Mouse (Mus musculus) hindbrain, embryonic 15.5 days (tissue): ENCODE results near the gene Atp6v0c. TPM values are rescaled to one million over a fixed set of nuclear protein-coding genes. Genes with fewer than 3 reads are reported as not detected.

ENCODE experiments used
- ATAC-seq: fragments of 200-750 bp; cut with Nextera tagmentation; 2 replicates; pipeline ENCODE4 v1.8.0; 2017; ENCODE audit warnings: low read depth, moderate number of reproducible peaks, moderate TSS enrichment; ENCODE audit not compliant: low FRiP score
- H3K27ac ChIP-seq: fragments of 300-500 bp; sonication (generic); replicated peaks from 2 replicates; pipeline ENCODE4 v1.5.1; 2015; ENCODE audit warnings: mild to moderate bottlenecking, inconsistent platforms
- H3K27me3 ChIP-seq: fragments of 300-500 bp; sonication (generic); 2 replicates; pipeline ENCODE4 v1.6.1; 2015; ENCODE audit warnings: control low read depth, inconsistent platforms
- H3K36me3 ChIP-seq: fragments of 300-500 bp; sonication (generic); 2 replicates; pipeline ENCODE4 v1.6.1; 2015; ENCODE audit warnings: control low read depth, inconsistent platforms
- H3K4me1 ChIP-seq: fragments of 300-500 bp; sonication (generic); replicated peaks from 2 replicates; pipeline ENCODE4 v1.6.1; 2015; ENCODE audit warnings: control low read depth, inconsistent platforms
- H3K4me2 ChIP-seq: fragments of 300-500 bp; sonication (generic); 2 replicates; pipeline ENCODE4 v1.6.1; 2015; ENCODE audit warnings: moderate library complexity, mild to moderate bottlenecking, inconsistent platforms
- H3K4me3 ChIP-seq: fragments of 300-500 bp; sonication (generic); 2 replicates; pipeline ENCODE4 v1.5.1; 2015; ENCODE audit warnings: mild to moderate bottlenecking, inconsistent platforms
- H3K9ac ChIP-seq: fragments of 300-500 bp; sonication (generic); 2 replicates; pipeline ENCODE4 v1.6.1; 2015; ENCODE audit warnings: inconsistent platforms
- H3K9me3 ChIP-seq: fragments of 300-500 bp; sonication (generic); 2 replicates; pipeline ENCODE4 v1.6.1; 2016; ENCODE audit warnings: control low read depth, inconsistent platforms
- WGBS: fragments of 180-500 bp; shearing (Covaris S2); methylation state at CpG from one replicate; pipeline ENCODE4 v1.1.7; 2015; 5-methylcytosine and 5-hydroxymethylcytosine counted together
- polyA plus RNA-seq: library from polyadenylated mRNA; unstranded; fragments of >200 nt; fragmentation: Nextera tagmentation; extraction: Ambion mirVana; gene quantifications from 2 replicates; pipeline ENCODE4 v1.2.1, GENCODE M21; 2015

Atp6v0c gene
- polyA plus RNA-seq, 1 experiment from 2014 or later, result 1,520 TPM

DNA sequence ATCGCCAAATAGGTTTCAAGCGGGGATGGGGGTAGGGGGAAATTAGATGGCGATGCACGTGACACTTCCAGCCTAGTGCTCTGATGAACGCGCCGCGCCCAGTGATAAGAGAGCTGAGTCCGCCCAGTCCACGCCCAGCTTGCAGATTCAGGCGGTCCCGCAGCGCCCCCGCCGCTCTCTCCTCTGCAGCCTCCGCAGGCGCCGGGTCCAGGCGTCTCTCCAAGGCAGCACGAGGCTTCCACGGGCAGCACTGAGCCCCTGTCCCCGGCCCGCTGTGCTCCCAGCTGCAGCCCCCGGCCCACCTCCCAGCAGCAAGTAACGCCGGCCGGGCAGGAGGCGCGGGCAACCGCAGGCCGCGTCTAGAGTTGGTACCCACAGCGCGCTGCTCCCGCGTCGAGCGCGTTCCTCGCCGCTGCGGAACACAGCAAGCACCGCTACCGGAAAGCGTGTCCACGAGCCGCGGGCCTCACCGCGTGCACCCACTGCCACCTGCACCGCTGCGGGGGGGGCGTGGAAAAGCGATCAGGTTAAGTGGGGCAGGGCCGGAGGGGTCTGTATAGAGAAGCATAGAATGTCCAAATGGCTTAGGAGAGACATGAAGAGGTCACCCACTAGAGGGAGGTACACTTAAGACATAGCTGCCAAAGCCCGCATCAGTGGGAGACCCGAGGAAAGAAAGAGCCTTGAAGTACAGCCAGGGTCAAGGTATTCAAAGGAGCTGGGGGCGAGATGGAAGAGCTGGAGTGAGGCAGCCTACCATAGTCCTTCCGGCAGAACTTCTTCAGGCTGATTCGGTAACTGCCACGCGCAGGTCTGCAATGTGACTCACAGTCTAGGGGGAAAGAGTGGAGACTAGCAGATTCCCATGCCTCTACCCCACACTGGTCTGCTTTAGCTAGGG lies 37.2 kb upstream of the Atp6v0c start:
- Histone ChIP-seq H3K36me3 (no peaks in the 10 kb centered on the region), H3K27me3 (no peaks in the 10 kb centered on the region), H3K4me1 (peaks cover 95% of the 10 kb centered on the region), H3K9me3 (no peaks in the 10 kb centered on the region), H3K27ac (peak overlapping the region; percentile 80), H3K9ac (peak overlapping the region; percentile 81), H3K4me2 (peak overlapping the region; percentile 93), H3K4me3 (peak overlapping the region; percentile 81)
- 4% methylated on average over 62 of the region's 62 CpGs for WGBS
- peak; percentile 17 for ATAC-seq

DNA sequence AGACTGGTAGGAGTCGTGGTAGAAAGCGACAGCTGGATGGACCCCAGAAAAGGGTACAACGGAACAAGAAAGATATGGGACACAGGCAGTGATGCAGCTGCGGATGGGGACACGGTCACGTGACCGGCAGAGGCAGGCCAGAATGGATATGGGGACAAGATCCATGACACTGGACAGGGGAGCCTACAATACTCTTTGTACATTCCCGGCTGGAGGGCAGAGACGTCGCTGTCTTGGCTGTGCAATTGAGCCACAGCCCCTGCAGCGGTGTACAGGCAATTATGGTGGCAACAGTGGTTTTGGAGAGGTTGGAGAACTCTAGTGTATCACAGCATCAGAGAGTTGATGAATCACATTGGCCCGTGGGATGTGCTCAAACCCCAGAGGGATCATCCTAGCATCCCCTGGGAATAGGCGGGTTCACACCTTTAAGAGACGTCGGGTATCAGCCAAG lies 36.4 kb upstream of the Atp6v0c start:
- WGBS, result 5% methylated on average over 15 of the region's 15 CpGs
- Histone ChIP-seq H3K4me1 (peaks cover 92% of the 10 kb centered on the region), H3K4me2 (peak overlapping the region; percentile 93), H3K36me3 (no peaks in the 10 kb centered on the region), H3K9me3 (no peaks in the 10 kb centered on the region), H3K27ac (peak overlapping the region; percentile 80), H3K9ac (peak overlapping the region; percentile 81), H3K27me3 (no peaks in the 10 kb centered on the region), H3K4me3 (peak overlapping the region; percentile 81)
- peak; percentile 16; the same call in 1 of the 2 replicates for ATAC-seq

- Histone ChIP-seq H3K4me1 (peaks cover 86% of the 10 kb centered on the region), H3K36me3 (no peaks in the 10 kb centered on the region), H3K4me3 (peak within 1 kb of the TSS; percentile 81), H3K4me2 (peak within 1 kb of the TSS; percentile 93), H3K9ac (peak within 1 kb of the TSS; percentile 81), H3K27ac (peak within 1 kb of the TSS; percentile 80), H3K27me3 (no peaks in the 10 kb centered on the region), H3K9me3 (no peaks in the 10 kb centered on the region)
- ATAC-seq, result peak; percentile 74
- WGBS, result under 1% methylated on average over 63 of the region's 65 CpGs
These were observed 35.9 kb upstream of the Atp6v0c start, which contains the start of gene Tbc1d24 for GRCm38 (mm10) chr17:24205284-24205888. Gene Tbc1d24 (minus strand): TSS chr17:24205562.

DNA sequence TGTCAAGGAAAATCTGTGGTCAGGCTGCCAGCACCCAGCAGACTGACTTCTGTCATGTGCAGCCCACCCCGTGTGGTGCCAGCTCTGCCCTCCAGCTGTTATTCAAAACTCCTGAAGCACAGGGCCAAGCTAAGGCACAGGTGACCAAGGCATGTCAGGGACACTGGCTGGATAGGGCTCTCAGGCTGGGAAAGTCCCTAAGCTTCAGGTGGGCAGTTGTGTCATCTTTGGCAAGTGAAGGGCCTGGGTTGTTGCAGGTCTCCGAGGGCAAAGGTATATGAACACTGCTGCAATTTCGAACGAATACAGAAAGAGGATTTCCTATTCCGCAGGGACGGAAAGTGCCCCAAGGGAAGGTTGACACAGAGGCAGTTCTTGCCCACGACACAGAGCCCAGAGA lies 35.3 kb upstream of the Atp6v0c start:
- Histone ChIP-seq H3K4me2 (peak overlapping the region; percentile 93), H3K9me3 (no peaks in the 10 kb centered on the region), H3K27me3 (no peaks in the 10 kb centered on the region), H3K9ac (peak overlapping the region; percentile 81), H3K27ac (peak overlapping the region; percentile 67), H3K4me3 (peak overlapping the region; percentile 81), H3K4me1 (peaks cover 85% of the 10 kb centered on the region), H3K36me3 (no peaks in the 10 kb centered on the region)
- WGBS, result 12% methylated on average over 7 of the region's 7 CpGs
- ATAC-seq, result no peak

- H3K4me3 ChIP-seq, result peak overlapping the region; percentile 81
- H3K9ac ChIP-seq, result peak overlapping the region; percentile 0; the same call in 1 of the 2 replicates
- peak overlapping the region; percentile 93 for H3K4me2 ChIP-seq
- H3K9me3 ChIP-seq, result no peaks in the 10 kb centered on the region
- H3K27me3 ChIP-seq, result no peaks in the 10 kb centered on the region
- ATAC-seq, result no peak
- H3K27ac ChIP-seq, result no peak overlapping the region; the same call in 1 of the 2 replicates
- no peaks in the 10 kb centered on the region for H3K36me3 ChIP-seq
- H3K4me1 ChIP-seq, result peaks cover 78% of the 10 kb centered on the region
- WGBS, result 71% methylated on average over 3 of the region's 3 CpGs
These were observed 34.4 kb upstream of the Atp6v0c start for GRCm38 (mm10) chr17:24203611-24204534.

- H3K9ac ChIP-seq, result no peak overlapping the region
- peaks cover 70% of the 10 kb centered on the region for H3K4me1 ChIP-seq
- no peaks in the 10 kb centered on the region for H3K27me3 ChIP-seq
- WGBS, result 38% methylated on average over 4 of the region's 4 CpGs
- H3K36me3 ChIP-seq, result no peaks in the 10 kb centered on the region
- no peak for ATAC-seq
- peak overlapping the region; percentile 93 for H3K4me2 ChIP-seq
- no peaks in the 10 kb centered on the region for H3K9me3 ChIP-seq
- no peak overlapping the region for H3K27ac ChIP-seq
- H3K4me3 ChIP-seq, result no peak overlapping the region
These were observed 33.6 kb upstream of the Atp6v0c start for GRCm38 (mm10) chr17:24203068-24203467.

DNA sequence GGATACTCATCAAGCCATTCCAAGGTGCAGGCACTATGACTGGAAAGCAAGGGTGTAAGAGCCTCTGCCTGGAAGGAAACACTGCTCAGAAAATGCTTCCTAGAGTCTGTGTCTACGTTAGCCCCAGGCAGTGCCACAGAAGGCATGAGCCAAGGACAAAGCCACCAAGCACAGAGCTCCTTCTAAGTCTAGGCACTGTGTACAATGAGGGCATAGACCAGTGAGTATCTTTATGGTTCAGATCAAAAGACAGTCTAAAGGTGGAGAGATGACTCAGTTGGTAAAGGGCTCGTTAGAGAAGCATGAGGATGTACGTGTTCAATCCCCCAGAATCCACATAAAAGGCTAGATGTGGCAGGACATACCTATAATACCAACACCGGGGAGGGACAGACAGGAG lies 31.6 kb upstream of the Atp6v0c start:
- H3K4me1 ChIP-seq, result peaks cover 54% of the 10 kb centered on the region
- no peaks in the 10 kb centered on the region for H3K36me3 ChIP-seq
- no peak overlapping the region for H3K4me3 ChIP-seq
- H3K27ac ChIP-seq, result no peak overlapping the region
- no peak for ATAC-seq
- H3K9me3 ChIP-seq, result no peaks in the 10 kb centered on the region
- H3K9ac ChIP-seq, result no peak overlapping the region
- 85% methylated on average over 4 of the region's 4 CpGs for WGBS
- no peaks in the 10 kb centered on the region for H3K27me3 ChIP-seq
- no peak overlapping the region for H3K4me2 ChIP-seq

GRCm38 (mm10) chr17:24199741-24200140 lies 30.2 kb upstream of the Atp6v0c start:
- H3K9me3 ChIP-seq, result no peaks in the 10 kb centered on the region
- peaks cover 46% of the 10 kb centered on the region for H3K4me1 ChIP-seq
- H3K36me3 ChIP-seq, result no peaks in the 10 kb centered on the region
- WGBS, result 69% methylated on average over 4 of the region's 4 CpGs
- no peak overlapping the region for H3K27ac ChIP-seq
- no peak overlapping the region for H3K4me3 ChIP-seq
- no peak overlapping the region for H3K9ac ChIP-seq
- no peaks in the 10 kb centered on the region for H3K27me3 ChIP-seq
- ATAC-seq, result no peak
- H3K4me2 ChIP-seq, result no peak overlapping the region

DNA sequence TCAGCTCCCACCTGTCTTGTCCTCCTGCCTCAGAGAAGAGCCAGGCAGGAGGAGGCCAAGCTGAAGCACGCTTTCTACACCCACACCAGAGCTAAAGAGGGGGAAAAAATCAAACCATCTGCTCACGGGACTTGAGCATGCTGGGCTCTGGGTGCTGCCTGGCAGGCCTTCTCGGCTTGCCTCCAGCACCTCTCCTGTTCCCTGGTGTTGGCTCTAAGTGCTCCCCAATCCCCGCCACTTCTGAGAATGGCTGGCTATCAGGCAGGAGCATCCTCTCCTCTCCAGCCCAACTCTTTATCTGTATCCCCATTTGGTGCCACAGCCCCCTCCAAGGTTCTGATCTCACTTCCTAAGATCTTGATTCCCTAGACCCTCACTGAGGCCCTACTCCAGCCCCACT lies 29.8 kb upstream of the Atp6v0c start:
- Histone ChIP-seq H3K9me3 (no peaks in the 10 kb centered on the region), H3K27me3 (no peaks in the 10 kb centered on the region), H3K9ac (no peak overlapping the region), H3K36me3 (no peaks in the 10 kb centered on the region), H3K4me1 (peaks cover 41% of the 10 kb centered on the region), H3K4me2 (no peak overlapping the region), H3K27ac (no peak overlapping the region), H3K4me3 (no peak overlapping the region)
- WGBS, result 84% methylated on average over 4 of the region's 4 CpGs
- ATAC-seq, result no peak

DNA sequence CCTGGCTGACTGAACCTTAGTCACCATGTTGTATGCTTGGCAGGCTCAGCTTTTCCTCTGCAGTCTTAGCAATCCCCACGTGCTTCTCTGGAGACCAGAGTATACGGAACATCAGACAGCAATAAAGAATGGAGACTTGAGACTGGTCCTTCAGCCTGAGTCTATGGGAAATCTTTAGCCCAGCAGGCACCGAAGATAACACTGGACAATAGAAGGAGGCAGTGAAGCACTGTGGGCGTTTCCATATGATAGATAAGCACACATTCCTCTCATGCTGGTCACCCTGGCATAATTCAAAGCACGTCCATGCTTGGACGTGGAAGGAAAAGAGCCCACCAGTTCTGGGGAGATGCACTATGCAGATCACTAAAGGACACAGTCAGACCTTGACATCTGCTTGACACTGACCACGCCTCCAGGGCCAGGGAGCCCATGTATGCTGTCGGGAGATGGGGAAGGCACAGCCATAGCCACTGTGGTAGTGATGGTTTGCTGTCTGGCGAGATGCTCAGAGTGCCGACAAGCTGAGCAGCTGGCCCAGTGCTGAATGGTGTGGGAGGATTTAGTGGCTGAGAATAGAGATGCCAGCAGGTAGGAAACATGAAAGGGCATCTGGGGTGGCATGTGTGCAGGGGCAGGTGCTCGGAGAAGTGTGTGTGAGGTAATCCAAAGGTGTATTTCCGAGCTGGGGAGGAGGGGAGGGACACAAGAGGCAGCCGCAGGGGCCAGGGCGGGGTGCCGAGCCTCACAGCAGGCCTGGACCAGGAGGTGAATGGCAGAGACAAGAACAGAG lies 27.7 kb upstream of the Atp6v0c start:
- 66% methylated on average over 15 of the region's 15 CpGs for WGBS
- Histone ChIP-seq H3K4me2 (no peak overlapping the region), H3K4me3 (no peak overlapping the region), H3K9ac (no peak overlapping the region), H3K4me1 (peaks cover 21% of the 10 kb centered on the region), H3K36me3 (no peaks in the 10 kb centered on the region), H3K27me3 (no peaks in the 10 kb centered on the region), H3K9me3 (no peaks in the 10 kb centered on the region), H3K27ac (no peak overlapping the region)
- no peak for ATAC-seq

- H3K4me3 ChIP-seq, result no peak overlapping the region
- no peaks in the 10 kb centered on the region for H3K27me3 ChIP-seq
- no peak overlapping the region for H3K27ac ChIP-seq
- no peaks in the 10 kb centered on the region for H3K36me3 ChIP-seq
- 62% methylated on average over 2 of the region's 2 CpGs for WGBS
- H3K9me3 ChIP-seq, result no peaks in the 10 kb centered on the region
- no peak overlapping the region for H3K4me2 ChIP-seq
- H3K4me1 ChIP-seq, result peaks cover 10% of the 10 kb centered on the region
- no peak for ATAC-seq
- H3K9ac ChIP-seq, result no peak overlapping the region
These were observed 25.8 kb upstream of the Atp6v0c start for GRCm38 (mm10) chr17:24195349-24195748.
